Mouse (Mus musculus): Measurements from ENCODE around the gene Ssx2ip.

Gene Ssx2ip

DNA sequence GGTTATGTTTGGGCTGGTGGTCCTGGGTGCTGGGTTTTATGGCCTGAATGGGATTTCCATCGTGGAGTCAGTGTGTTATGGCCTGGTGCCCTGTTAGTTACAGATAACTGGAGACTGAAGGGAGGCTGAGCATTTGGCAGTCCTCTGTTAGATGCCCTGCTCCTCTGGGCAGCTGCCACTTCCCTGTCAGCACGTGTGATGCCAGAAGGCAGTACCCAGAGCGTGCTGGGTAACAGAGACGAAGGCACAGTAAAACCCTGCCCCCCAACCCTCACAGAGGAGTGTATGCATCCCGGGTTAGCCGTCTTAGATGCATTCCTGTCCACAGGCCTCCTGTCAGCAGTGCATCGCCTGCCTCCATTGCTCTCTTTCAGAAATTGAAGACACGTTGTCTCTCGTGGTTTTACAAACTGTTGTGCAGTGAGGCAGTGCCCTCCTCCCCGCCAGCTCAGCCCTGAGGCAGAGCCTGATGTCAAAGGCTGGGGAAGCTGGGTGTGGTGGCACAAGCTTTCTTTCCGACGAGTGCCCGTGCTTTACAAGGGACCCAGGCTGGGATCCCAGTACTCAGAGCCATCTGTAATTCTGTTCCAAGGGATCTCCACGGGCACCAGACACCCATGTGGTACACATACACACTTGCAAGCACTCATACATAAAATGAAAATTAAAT, 29.4 kb downstream of the Ssx2ip start:
- TF ChIP-seq NANOG (IDR thresholded peaks at IDR 0.05; ENCODE audit: borderline replicate concordance, low read length) (no peak), POU5F1 (IDR thresholded peaks at IDR 0.05; ENCODE audit: borderline replicate concordance, low read length) (no peak), CTCF (conservative IDR thresholded peaks at IDR 0.05; ENCODE audit: low read length) (no peak)
- Histone ChIP-seq H3K36me3 (ENCODE audit: insufficient read depth, low read length) (peaks cover 90% of the 10 kb centered on the region), H3K4me3 (replicated peaks; ENCODE audit: low read length) (no peak overlapping the region; the same call in 1 of the 2 replicates), H3K4me1 (replicated peaks; ENCODE audit: low read depth, low read length) (peaks cover 24% of the 10 kb centered on the region), H3K9me3 (ENCODE audit: low read length) (no peaks in the 10 kb centered on the region), H3K27me3 (ENCODE audit: insufficient read depth, low read length) (no peaks in the 10 kb centered on the region)

DNA sequence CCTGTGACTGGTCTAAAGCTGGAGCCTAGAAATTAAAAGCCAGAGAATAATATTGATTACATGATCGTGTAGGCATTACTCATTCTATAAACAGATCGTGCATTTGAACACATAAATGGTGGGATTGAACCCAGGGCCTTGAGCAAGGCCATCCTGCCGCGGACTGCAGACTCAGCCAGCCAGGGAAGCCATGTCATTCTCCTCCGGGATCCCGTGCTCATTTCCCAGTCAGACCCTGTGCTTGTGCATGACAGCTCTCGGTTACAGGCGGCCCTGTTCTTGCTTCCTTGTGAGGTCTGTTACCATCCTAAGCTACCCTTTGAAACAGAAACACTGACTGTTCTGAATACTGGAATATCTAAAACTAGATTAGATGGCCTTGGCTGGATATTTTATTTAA, 30.2 kb downstream of the Ssx2ip start:
- peaks cover 24% of the 10 kb centered on the region for H3K4me1 ChIP-seq (replicated peaks; ENCODE audit: low read depth, low read length)
- TF ChIP-seq CTCF (conservative IDR thresholded peaks at IDR 0.05; ENCODE audit: low read length) (no peak), NANOG (IDR thresholded peaks at IDR 0.05; ENCODE audit: borderline replicate concordance, low read length) (no peak), POU5F1 (IDR thresholded peaks at IDR 0.05; ENCODE audit: borderline replicate concordance, low read length) (no peak)
- no peak overlapping the region for H3K4me3 ChIP-seq (replicated peaks; ENCODE audit: low read length)
- H3K27me3 ChIP-seq (ENCODE audit: insufficient read depth, low read length) = no peaks in the 10 kb centered on the region
- no peaks in the 10 kb centered on the region for H3K9me3 ChIP-seq (ENCODE audit: low read length)
- H3K36me3 ChIP-seq (ENCODE audit: insufficient read depth, low read length) = peaks cover 84% of the 10 kb centered on the region

DNA sequence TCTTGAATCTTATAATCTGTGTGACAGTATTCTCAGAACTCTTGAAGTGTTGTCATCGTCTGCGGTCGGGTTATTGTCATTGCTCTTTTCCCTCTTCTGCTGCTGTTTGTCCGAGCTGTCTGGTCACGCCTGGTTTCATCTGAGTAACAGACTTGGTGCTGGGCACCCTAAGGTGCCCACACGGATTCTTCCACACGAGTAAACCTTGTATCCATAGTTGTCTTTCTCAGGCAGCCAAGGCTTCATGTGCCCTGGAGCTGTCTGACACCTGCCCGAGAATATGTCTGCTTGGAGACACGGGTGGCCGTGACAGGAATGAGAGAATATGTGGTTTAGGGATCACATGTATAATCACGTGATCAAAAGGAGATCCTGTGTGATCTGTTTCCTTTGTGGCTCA, 31.1 kb downstream of the Ssx2ip start:
- H3K4me1 ChIP-seq (replicated peaks; ENCODE audit: low read depth, low read length) = peaks cover 24% of the 10 kb centered on the region
- H3K27me3 ChIP-seq (ENCODE audit: insufficient read depth, low read length) = no peaks in the 10 kb centered on the region
- H3K36me3 ChIP-seq (ENCODE audit: insufficient read depth, low read length) = peaks cover 82% of the 10 kb centered on the region
- no peak overlapping the region for H3K4me3 ChIP-seq (replicated peaks; ENCODE audit: low read length)
- H3K9me3 ChIP-seq (ENCODE audit: low read length) = no peaks in the 10 kb centered on the region
- no peak for TF ChIP-seq NANOG (IDR thresholded peaks at IDR 0.05; ENCODE audit: borderline replicate concordance, low read length)
- TF ChIP-seq POU5F1 (IDR thresholded peaks at IDR 0.05; ENCODE audit: borderline replicate concordance, low read length) = no peak
- no peak for TF ChIP-seq CTCF (conservative IDR thresholded peaks at IDR 0.05; ENCODE audit: low read length)

DNA sequence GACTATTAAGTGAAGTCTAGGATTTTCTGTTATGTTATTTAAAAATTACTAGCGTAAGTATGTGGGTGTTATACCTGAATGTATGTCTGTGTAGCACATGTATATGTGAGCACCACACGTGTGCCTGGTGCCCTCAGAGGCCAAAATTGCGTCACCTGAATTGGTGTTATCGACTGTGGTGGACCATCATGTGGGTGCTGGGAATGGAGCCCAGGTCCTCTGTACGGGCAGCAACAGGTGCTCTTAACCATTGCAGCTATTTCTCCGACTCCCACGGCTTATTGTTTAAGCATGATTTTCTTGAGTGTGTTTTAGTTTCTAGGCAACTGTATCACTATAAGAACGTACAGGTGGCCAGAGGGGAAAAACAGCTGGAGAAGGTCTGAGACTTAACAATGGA, 31.7 kb downstream of the Ssx2ip start:
- Histone ChIP-seq H3K27me3 (ENCODE audit: insufficient read depth, low read length) (no peaks in the 10 kb centered on the region), H3K4me3 (replicated peaks; ENCODE audit: low read length) (no peak overlapping the region), H3K4me1 (replicated peaks; ENCODE audit: low read depth, low read length) (peaks cover 24% of the 10 kb centered on the region), H3K36me3 (ENCODE audit: insufficient read depth, low read length) (peaks cover 79% of the 10 kb centered on the region), H3K9me3 (ENCODE audit: low read length) (no peaks in the 10 kb centered on the region)
- TF ChIP-seq NANOG (IDR thresholded peaks at IDR 0.05; ENCODE audit: borderline replicate concordance, low read length) (no peak), CTCF (conservative IDR thresholded peaks at IDR 0.05; ENCODE audit: low read length) (no peak), POU5F1 (IDR thresholded peaks at IDR 0.05; ENCODE audit: borderline replicate concordance, low read length) (no peak)

DNA sequence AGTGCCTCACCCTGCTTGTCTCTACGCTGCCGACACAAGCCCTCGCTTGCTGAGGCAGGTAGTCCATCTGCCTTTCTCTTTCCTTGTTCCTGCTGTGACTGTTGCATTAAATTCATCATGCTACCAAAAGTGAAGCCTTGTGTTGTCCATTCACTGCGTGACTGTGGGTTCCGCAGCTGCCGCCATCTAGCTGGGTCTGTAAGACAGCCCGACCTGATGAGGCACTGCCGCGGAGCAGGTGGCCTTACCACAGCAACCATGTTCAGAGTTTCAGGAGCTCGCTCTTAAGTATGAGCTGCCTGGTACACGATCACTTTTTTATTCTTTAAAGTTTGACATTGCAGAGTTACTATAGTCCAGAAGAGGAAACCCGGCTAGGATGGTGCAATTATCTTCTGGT, 35.6 kb downstream of the Ssx2ip start:
- TF ChIP-seq POU5F1 (IDR thresholded peaks at IDR 0.05; ENCODE audit: borderline replicate concordance, low read length) (no peak), CTCF (conservative IDR thresholded peaks at IDR 0.05; ENCODE audit: low read length) (no peak), NANOG (IDR thresholded peaks at IDR 0.05; ENCODE audit: borderline replicate concordance, low read length) (no peak)
- H3K4me1 ChIP-seq (replicated peaks; ENCODE audit: low read depth, low read length) = peaks cover 6% of the 10 kb centered on the region
- H3K4me3 ChIP-seq (replicated peaks; ENCODE audit: low read length) = no peak overlapping the region

DNA sequence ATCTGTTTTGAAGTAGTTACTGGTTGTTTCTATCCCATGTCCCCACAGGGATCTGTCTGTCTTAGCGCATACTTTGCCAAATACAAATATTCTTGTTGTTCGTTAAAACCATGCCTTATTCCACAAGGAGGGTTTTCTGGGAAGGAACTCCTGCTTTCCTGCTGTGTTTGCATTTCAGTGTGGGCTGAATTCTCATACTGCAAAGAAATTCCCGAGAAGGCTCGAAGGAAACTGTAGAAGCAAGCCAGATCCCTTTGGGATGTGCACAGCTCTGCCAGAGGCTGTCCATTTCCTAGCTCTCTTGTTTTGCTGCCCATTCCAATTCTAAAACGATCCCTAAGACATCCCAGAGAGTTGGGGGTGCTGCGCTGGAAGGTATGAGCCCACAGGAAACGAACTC, 36.0 kb downstream of the Ssx2ip start:
- Histone ChIP-seq H3K9me3 (ENCODE audit: low read length) (no peaks in the 10 kb centered on the region), H3K4me3 (replicated peaks; ENCODE audit: low read length) (no peak overlapping the region), H3K36me3 (ENCODE audit: insufficient read depth, low read length) (peaks cover 55% of the 10 kb centered on the region), H3K27me3 (ENCODE audit: insufficient read depth, low read length) (no peaks in the 10 kb centered on the region), H3K4me1 (replicated peaks; ENCODE audit: low read depth, low read length) (peaks cover 6% of the 10 kb centered on the region)
- no peak for TF ChIP-seq NANOG (IDR thresholded peaks at IDR 0.05; ENCODE audit: borderline replicate concordance, low read length)
- no peak for TF ChIP-seq CTCF (conservative IDR thresholded peaks at IDR 0.05; ENCODE audit: low read length)
- TF ChIP-seq POU5F1 (IDR thresholded peaks at IDR 0.05; ENCODE audit: borderline replicate concordance, low read length) = no peak

More for the DNA sequence above, 35.6 kb downstream of the Ssx2ip start:
- Histone ChIP-seq H3K27me3 (ENCODE audit: insufficient read depth, low read length) (no peaks in the 10 kb centered on the region), H3K36me3 (ENCODE audit: insufficient read depth, low read length) (peaks cover 56% of the 10 kb centered on the region), H3K9me3 (ENCODE audit: low read length) (no peaks in the 10 kb centered on the region)

DNA sequence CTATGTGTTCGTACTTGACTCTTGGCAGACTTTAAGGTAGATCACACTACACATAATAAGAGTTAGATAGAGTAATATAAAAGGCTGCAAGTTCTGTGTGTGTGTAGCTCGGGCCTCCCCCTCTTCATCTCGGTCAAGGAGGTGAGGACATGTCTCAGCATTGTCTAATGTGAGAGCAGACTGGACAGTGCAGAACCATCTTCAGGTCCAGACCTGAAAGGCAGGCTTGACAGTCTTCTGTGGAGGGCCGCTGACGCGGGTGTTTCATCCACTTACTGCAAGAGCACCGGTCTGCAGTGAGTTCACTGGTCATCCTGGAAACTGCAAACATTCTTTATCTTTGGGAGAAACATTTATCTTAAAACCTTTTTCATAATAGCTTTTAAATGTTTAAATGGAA, 38.0 kb downstream of the Ssx2ip start:
- Histone ChIP-seq H3K4me1 (replicated peaks; ENCODE audit: low read depth, low read length) (peaks cover 6% of the 10 kb centered on the region), H3K9me3 (ENCODE audit: low read length) (no peaks in the 10 kb centered on the region), H3K36me3 (ENCODE audit: insufficient read depth, low read length) (peaks cover 35% of the 10 kb centered on the region), H3K27me3 (ENCODE audit: insufficient read depth, low read length) (no peaks in the 10 kb centered on the region), H3K4me3 (replicated peaks; ENCODE audit: low read length) (no peak overlapping the region)
- TF ChIP-seq POU5F1 (IDR thresholded peaks at IDR 0.05; ENCODE audit: borderline replicate concordance, low read length) = no peak
- no peak for TF ChIP-seq NANOG (IDR thresholded peaks at IDR 0.05; ENCODE audit: borderline replicate concordance, low read length)
- no peak for TF ChIP-seq CTCF (conservative IDR thresholded peaks at IDR 0.05; ENCODE audit: low read length)

DNA sequence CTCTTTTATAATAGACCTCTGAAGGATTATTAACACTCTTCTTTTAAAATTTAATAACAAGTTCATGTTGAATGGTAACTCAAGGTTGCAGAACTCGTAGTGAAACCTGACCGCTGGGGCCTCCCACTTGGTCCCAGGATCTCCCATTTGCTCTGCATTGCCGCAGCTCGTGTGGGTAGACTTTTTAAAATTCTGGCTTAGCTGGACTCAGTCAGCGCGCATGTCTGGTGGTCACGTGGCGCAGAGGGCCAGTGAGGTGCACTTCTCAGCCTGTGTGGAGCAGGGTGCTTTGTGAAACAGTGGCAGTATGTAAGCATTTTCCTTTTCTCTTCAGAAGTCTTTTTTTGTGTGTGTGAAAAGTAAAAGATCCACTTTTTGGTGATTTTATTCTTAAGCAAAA, 38.5 kb downstream of the Ssx2ip start:
- H3K4me1 ChIP-seq (replicated peaks; ENCODE audit: low read depth, low read length) = peaks cover 6% of the 10 kb centered on the region
- TF ChIP-seq POU5F1 (IDR thresholded peaks at IDR 0.05; ENCODE audit: borderline replicate concordance, low read length) = no peak
- no peak for TF ChIP-seq NANOG (IDR thresholded peaks at IDR 0.05; ENCODE audit: borderline replicate concordance, low read length)
- TF ChIP-seq CTCF (conservative IDR thresholded peaks at IDR 0.05; ENCODE audit: low read length) = no peak
- H3K36me3 ChIP-seq (ENCODE audit: insufficient read depth, low read length) = peaks cover 30% of the 10 kb centered on the region
- no peaks in the 10 kb centered on the region for H3K27me3 ChIP-seq (ENCODE audit: insufficient read depth, low read length)
- H3K9me3 ChIP-seq (ENCODE audit: low read length) = no peaks in the 10 kb centered on the region
- H3K4me3 ChIP-seq (replicated peaks; ENCODE audit: low read length) = no peak overlapping the region

DNA sequence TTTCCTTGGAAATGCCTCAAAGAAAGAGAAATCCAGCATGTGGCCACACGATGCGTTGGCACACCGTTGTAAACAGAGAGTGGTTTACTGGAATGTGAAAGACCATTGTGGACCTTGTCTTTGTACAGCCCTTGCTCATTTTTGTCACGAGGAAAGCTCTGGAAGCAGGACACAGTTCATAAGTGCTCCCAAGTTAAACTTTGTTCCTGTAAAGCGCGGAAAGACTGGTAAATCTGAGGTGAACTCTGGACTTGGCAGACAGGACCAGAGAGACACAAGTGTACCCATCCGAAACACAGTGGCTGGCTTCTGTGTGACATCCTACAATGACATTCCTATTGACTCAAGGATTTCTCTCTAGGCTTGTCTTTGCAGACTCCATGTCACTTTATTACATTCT, 38.9 kb downstream of the Ssx2ip start:
- no peak for TF ChIP-seq POU5F1 (IDR thresholded peaks at IDR 0.05; ENCODE audit: borderline replicate concordance, low read length)
- no peak for TF ChIP-seq CTCF (conservative IDR thresholded peaks at IDR 0.05; ENCODE audit: low read length)
- H3K4me1 ChIP-seq (replicated peaks; ENCODE audit: low read depth, low read length) = peaks cover 1% of the 10 kb centered on the region
- H3K36me3 ChIP-seq (ENCODE audit: insufficient read depth, low read length) = peaks cover 26% of the 10 kb centered on the region
- no peak overlapping the region for H3K4me3 ChIP-seq (replicated peaks; ENCODE audit: low read length)
- H3K27me3 ChIP-seq (ENCODE audit: insufficient read depth, low read length) = no peaks in the 10 kb centered on the region
- no peaks in the 10 kb centered on the region for H3K9me3 ChIP-seq (ENCODE audit: low read length)
